ENCODE assay signal across 25 mouse cellular contexts in genomic region chr12:89822141-89822540, GRCm38 (mm10).
A peak's percentile ranks its signal among the peaks of the same experiment; 100 is the strongest.
DNase-seq lines count a peak whose midpoint lies in the region; ATAC-seq and TF ChIP-seq lines count a peak whose summit lies in the region.
"Had no signal": no experiment of that assay in that cellular context is flagged by ENCODE, and none has a peak within 500 bp of the region (broad histone marks: within the 10 kb centered on the region; RNA-seq: fewer than 3 reads in every experiment).

No protein-coding gene starts in this region.

- no peak for TF ChIP-seq POLR2A in brain, embryonic 14.5 days (IDR thresholded peaks at IDR 0.05; ENCODE audit: borderline replicate concordance, extremely low read depth, insufficient read depth, insufficient read length, poor library complexity, severe bottlenecking)

- no peak overlapping the region for H3K27ac ChIP-seq in midbrain, embryonic 11.5 days (ENCODE audit: low read depth, low read length)
- no peak overlapping the region for H3K27ac ChIP-seq in midbrain, postnatal 0 days (ENCODE audit: low read depth, low read length)
- no peak overlapping the region for H3K27ac ChIP-seq in embryonic facial prominence, embryonic 11.5 days (replicated peaks; ENCODE audit: low read depth, low read length)
- H3K27ac ChIP-seq: embryonic facial prominence, embryonic 13.5 days; forebrain, embryonic 13.5 days; heart, embryonic 10.5 days; hindbrain, embryonic 15.5 days had no signal

- H3K4me3 ChIP-seq in midbrain, embryonic 11.5 days (ENCODE audit: low read depth, low read length), result no peak overlapping the region
- no peak overlapping the region for H3K4me3 ChIP-seq in midbrain, postnatal 0 days (ENCODE audit: low read depth, low read length)
- no peak overlapping the region for H3K4me3 ChIP-seq in embryonic facial prominence, embryonic 11.5 days (ENCODE audit: low read depth, low read length)
- H3K4me3 ChIP-seq: embryonic facial prominence, embryonic 13.5 days; forebrain, embryonic 13.5 days; heart, embryonic 10.5 days; hindbrain, embryonic 15.5 days had no signal

- H3K27me3 ChIP-seq in midbrain, embryonic 11.5 days (ENCODE audit: control insufficient read depth, insufficient read depth, low read length), result no peaks in the 10 kb centered on the region
- H3K27me3 ChIP-seq in midbrain, postnatal 0 days (ENCODE audit: insufficient read depth, low read length), result no peaks in the 10 kb centered on the region
- no peaks in the 10 kb centered on the region for H3K27me3 ChIP-seq in embryonic facial prominence, embryonic 11.5 days (ENCODE audit: control insufficient read depth, insufficient read depth, low read length)
- H3K27me3 ChIP-seq: embryonic facial prominence, embryonic 13.5 days; forebrain, embryonic 13.5 days; hindbrain, embryonic 15.5 days had no signal

- no peak overlapping the region for H3K4me2 ChIP-seq in midbrain, embryonic 11.5 days
- no peak overlapping the region for H3K4me2 ChIP-seq in midbrain, postnatal 0 days (ENCODE audit: low read depth, low read length, poor library complexity, severe bottlenecking)
- no peak overlapping the region for H3K4me2 ChIP-seq in embryonic facial prominence, embryonic 11.5 days (ENCODE audit: low read depth, low read length)
- H3K4me2 ChIP-seq: embryonic facial prominence, embryonic 13.5 days; forebrain, embryonic 13.5 days; hindbrain, embryonic 15.5 days had no signal

- peak; percentile 58; the same call in 1 of the 2 replicates for ATAC-seq in midbrain, embryonic 11.5 days (ENCODE audit: low FRiP score)
- no peak for ATAC-seq in midbrain, postnatal 0 days (ENCODE audit: low FRiP score)
- ATAC-seq in embryonic facial prominence, embryonic 11.5 days (replicated peaks; ENCODE audit: insufficient number of reproducible peaks, low FRiP score, low TSS enrichment, low read depth), result no peak; the same call in 1 of the 2 replicates
- ATAC-seq: CD4-positive, CD25-positive, alpha-beta regulatory T cell, adult 4 months; forebrain, embryonic 13.5 days; inflammation-experienced regulatory T-cells, adult 6 months had no signal

- H3K9ac ChIP-seq in midbrain, embryonic 11.5 days (ENCODE audit: low read length), result no peak overlapping the region
- no peak overlapping the region for H3K9ac ChIP-seq in midbrain, postnatal 0 days (replicated peaks; ENCODE audit: low read length, poor library complexity, severe bottlenecking)
- H3K9ac ChIP-seq in embryonic facial prominence, embryonic 11.5 days (replicated peaks; ENCODE audit: low read length), result no peak overlapping the region
- H3K9ac ChIP-seq: embryonic facial prominence, embryonic 13.5 days; forebrain, embryonic 13.5 days; hindbrain, embryonic 15.5 days had no signal

- peak; percentile 10 for DNase-seq in embryo, embryonic 10 days (ENCODE audit: low spot score)
- DNase-seq in embryo, embryonic 9.5 days (ENCODE audit: extremely low spot score), result no peak
- DNase-seq in midbrain, embryonic 11.5 days (ENCODE audit: low spot score, missing footprints), result peak; percentile 72
- DNase-seq in midbrain, postnatal 0 days (ENCODE audit: low spot score), result no peak
- DNase-seq in brain, embryonic 14.5 days (ENCODE audit: low read depth), result peak; percentile 43
- peak; percentile 62 for DNase-seq in embryonic facial prominence, embryonic 11.5 days (ENCODE audit: low spot score)
- DNase-seq in gastrocnemius, adult 8-10 months (ENCODE audit: low spot score in 2 of 2), result no peak
- no peak for DNase-seq in kidney, postnatal 25 days
- DNase-seq: adrenal gland, adult 8-10 months; adrenal gland, postnatal 36 days; B cell, adult 2 months; cerebellum, adult 11 months; cerebellum, adult 8-10 months; cerebellum, postnatal 14 days; gastrocnemius, postnatal 10 days; heart, adult 18-20 months; heart, postnatal 10 days; heart, postnatal 4 days had no signal

- peaks cover 4% of the 10 kb centered on the region; the same call in 1 of the 2 replicates for H3K4me1 ChIP-seq in midbrain, embryonic 11.5 days (ENCODE audit: control insufficient read depth, insufficient read depth, low read length)
- no peaks in the 10 kb centered on the region; the same call in 1 of the 2 replicates for H3K4me1 ChIP-seq in midbrain, postnatal 0 days (ENCODE audit: insufficient read depth, low read length)
- H3K4me1 ChIP-seq in embryonic facial prominence, embryonic 11.5 days (ENCODE audit: control insufficient read depth, insufficient read depth, low read length), result no peaks in the 10 kb centered on the region
- H3K4me1 ChIP-seq: heart, embryonic 10.5 days had no signal

- WGBS in midbrain, embryonic 11.5 days, result 44% methylated on average over 4 of the region's 4 CpGs
- 27% methylated on average over 4 of the region's 4 CpGs for WGBS in midbrain, postnatal 0 days
- 24% methylated on average over 4 of the region's 4 CpGs for WGBS in embryonic facial prominence, embryonic 11.5 days

- no peaks in the 10 kb centered on the region for H3K9me3 ChIP-seq in midbrain, embryonic 11.5 days (ENCODE audit: control insufficient read depth, low read length)
- no peaks in the 10 kb centered on the region for H3K9me3 ChIP-seq in midbrain, postnatal 0 days (ENCODE audit: low read length)
- no peaks in the 10 kb centered on the region for H3K9me3 ChIP-seq in embryonic facial prominence, embryonic 11.5 days (replicated peaks; ENCODE audit: control insufficient read depth, low read length)
- H3K9me3 ChIP-seq: embryonic facial prominence, embryonic 13.5 days; forebrain, embryonic 13.5 days; heart, embryonic 10.5 days; hindbrain, embryonic 15.5 days had no signal

- H3K36me3 ChIP-seq in midbrain, embryonic 11.5 days (ENCODE audit: control insufficient read depth, insufficient read depth, low read length), result no peaks in the 10 kb centered on the region
- H3K36me3 ChIP-seq in midbrain, postnatal 0 days (ENCODE audit: insufficient read depth, low read length), result no peaks in the 10 kb centered on the region
- H3K36me3 ChIP-seq in embryonic facial prominence, embryonic 11.5 days (replicated peaks; ENCODE audit: control insufficient read depth, insufficient read depth, low read depth, low read length), result no peaks in the 10 kb centered on the region
- H3K36me3 ChIP-seq: embryonic facial prominence, embryonic 13.5 days; G1E; heart, embryonic 10.5 days; hindbrain, embryonic 15.5 days had no signal

- no peak for TF ChIP-seq CTCF in midbrain, postnatal 0 days (IDR thresholded peaks at IDR 0.05)
- TF ChIP-seq CTCF in brain, embryonic 14.5 days (IDR thresholded peaks at IDR 0.05; ENCODE audit: borderline replicate concordance, extremely low read depth, insufficient read depth, insufficient read length), result no peak

Comparison
In these comparisons a context has a peak if more than half of its experiments do, and no peak if none do; other contexts are left out.
1. DNase-seq: peak in embryo, embryonic 10 days (single experiment), midbrain, embryonic 11.5 days (single experiment), brain, embryonic 14.5 days (single experiment) and embryonic facial prominence, embryonic 11.5 days (single experiment); none in embryo, embryonic 9.5 days (single experiment), midbrain, postnatal 0 days (single experiment), gastrocnemius, adult 8-10 months (0 of 2) and kidney, postnatal 25 days (0 of 2).